Mouse (Mus musculus): ENCODE data around the gene Slc47a2. TPM values are rescaled to one million over a fixed set of nuclear protein-coding genes. Genes with fewer than 3 reads are reported as not detected.

The Slc47a2 gene
- total and polyA plus RNA-seq, 3 experiments = 0.15 to 0.25 TPM; not detected in 1

DNA sequence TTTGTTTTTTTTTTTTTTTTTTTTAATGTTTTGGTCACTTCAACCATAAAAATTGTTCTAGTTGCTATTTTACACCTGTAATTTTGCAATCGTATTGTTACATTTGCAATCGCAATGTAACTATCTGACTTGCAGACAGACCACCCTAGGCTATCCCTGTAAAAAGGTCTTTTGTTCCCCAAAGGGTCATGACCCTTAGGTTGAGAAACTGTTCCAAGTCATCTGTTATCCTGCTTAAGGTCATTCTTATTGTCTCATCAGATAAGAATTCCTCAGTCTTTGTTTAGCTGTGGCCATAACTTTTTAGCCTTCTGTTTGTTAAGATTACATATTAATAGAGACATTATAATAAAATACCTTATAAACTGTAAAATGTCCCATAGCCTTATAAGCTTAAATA lies 49.4 kb downstream of the Slc47a2 start:
- Histone ChIP-seq H3K4me3 (ENCODE audit: control insufficient read depth in 1 of 2, insufficient read depth in 1 of 2, low read depth in 2 of 2, low read length in 2 of 2) (no peak overlapping the region), H3K27ac (ENCODE audit: control insufficient read depth, low read depth, low read length) (no peak overlapping the region), H3K79me2 (ENCODE audit: control insufficient read depth, insufficient read depth, low read length, poor library complexity) (no peaks in the 10 kb centered on the region), H3K36me3 (ENCODE audit: control insufficient read depth in 1 of 2, insufficient read depth in 2 of 2, low read length in 2 of 2) (no peaks in the 10 kb centered on the region), H3K9me3 (replicated peaks; ENCODE audit: insufficient read depth, low read length) (no peaks in the 10 kb centered on the region), H3K4me1 (ENCODE audit: control insufficient read depth in 1 of 2, insufficient read depth in 2 of 2, low read length in 2 of 2) (no peaks in the 10 kb centered on the region), H3K27me3 (ENCODE audit: control insufficient read depth in 1 of 2, insufficient read depth in 2 of 2, low read length in 2 of 2) (peaks cover 8 to 10% of the 10 kb centered on the region in 2 experiments), H3K9ac (ENCODE audit: control insufficient read depth, low read depth, low read length, poor library complexity, severe bottlenecking) (no peak overlapping the region)
- DNase-seq (ENCODE audit: low read depth, low spot score) = no peak
- no peak for TF ChIP-seq TCF12 (IDR thresholded peaks at IDR 0.05; ENCODE audit: low read depth, low read length)
- no peak for TF ChIP-seq MAX (IDR thresholded peaks at IDR 0.05; ENCODE audit: low read length)
- no peak for TF ChIP-seq ZNF384 (IDR thresholded peaks at IDR 0.05; ENCODE audit: low read depth, low read length)
- TF ChIP-seq BHLHE40 (IDR thresholded peaks at IDR 0.05; ENCODE audit: borderline replicate concordance, low read depth, low read length) = no peak
- no peak for TF ChIP-seq ETS1 (IDR thresholded peaks at IDR 0.05; ENCODE audit: low read depth, low read length)
- no peak for TF ChIP-seq USF2 (IDR thresholded peaks at IDR 0.05; ENCODE audit: borderline replicate concordance in 1 of 2, insufficient read depth in 1 of 2, low read depth in 1 of 2, low read length in 2 of 2)
- no peak for TF ChIP-seq POLR2AphosphoS2 (IDR thresholded peaks at IDR 0.05; ENCODE audit: low read length)
- no peak for TF ChIP-seq NELFE (IDR thresholded peaks at IDR 0.05; ENCODE audit: low read depth, low read length)
- TF ChIP-seq UBTF (IDR thresholded peaks at IDR 0.05; ENCODE audit: borderline replicate concordance, insufficient read depth, low read depth, low read length) = no peak
- TF ChIP-seq EP300 (IDR thresholded peaks at IDR 0.05; ENCODE audit: low read depth in 1 of 2, low read length in 2 of 2) = no peak
- no peak for TF ChIP-seq KAT2A (conservative IDR thresholded peaks at IDR 0.05; ENCODE audit: low read depth, low read length)

DNA sequence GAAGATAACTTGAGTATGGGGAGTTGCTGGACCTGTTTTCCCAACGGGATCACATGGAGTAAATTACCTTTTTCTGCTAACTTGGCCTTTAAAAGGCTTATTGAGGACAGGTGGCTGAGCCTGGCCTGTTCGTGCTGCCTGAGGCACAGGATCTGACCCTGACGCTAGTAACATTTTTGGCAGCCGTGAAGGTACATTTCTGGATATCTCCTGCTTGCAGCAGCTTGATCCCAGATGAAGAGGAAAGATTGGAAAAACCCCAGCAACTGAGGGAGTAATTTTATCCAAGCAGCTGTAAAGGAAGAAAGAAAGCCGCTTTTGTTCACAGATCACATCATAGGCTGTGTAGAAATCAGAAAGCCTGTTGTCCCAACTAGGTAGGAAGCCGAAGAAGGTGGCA lies 58.3 kb downstream of the Slc47a2 start:
- H3K27me3 ChIP-seq (ENCODE audit: control insufficient read depth in 1 of 2, insufficient read depth in 2 of 2, low read length in 2 of 2) = no peaks in the 10 kb centered on the region; a peak in 3 of 4 replicates
- TF ChIP-seq TCF12 (IDR thresholded peaks at IDR 0.05; ENCODE audit: low read depth, low read length) (no peak), TAL1 (IDR thresholded peaks at IDR 0.05; ENCODE audit: low read length) (no peak), MXI1 (IDR thresholded peaks at IDR 0.05; ENCODE audit: low read depth, low read length) (no peak), MYB (IDR thresholded peaks at IDR 0.05; ENCODE audit: low read depth, low read length) (no peak)
- DNase-seq (ENCODE audit: low read depth, low spot score) = no peak
- no peaks in the 10 kb centered on the region for H3K79me2 ChIP-seq (ENCODE audit: control insufficient read depth, insufficient read depth, low read length, poor library complexity)
- peaks cover 4% of the 10 kb centered on the region in 2 experiments; a peak in 1 of 4 replicates for H3K4me1 ChIP-seq (ENCODE audit: control insufficient read depth in 1 of 2, insufficient read depth in 2 of 2, low read length in 2 of 2)
- no peak overlapping the region for H3K27ac ChIP-seq (ENCODE audit: control insufficient read depth, low read depth, low read length)
- H3K9ac ChIP-seq (ENCODE audit: control insufficient read depth, low read depth, low read length, poor library complexity, severe bottlenecking) = no peak overlapping the region
- H3K4me3 ChIP-seq (ENCODE audit: control insufficient read depth in 1 of 2, insufficient read depth in 1 of 2, low read depth in 2 of 2, low read length in 2 of 2) = no peak overlapping the region
- no peaks in the 10 kb centered on the region for H3K9me3 ChIP-seq (replicated peaks; ENCODE audit: insufficient read depth, low read length)
- H3K36me3 ChIP-seq (ENCODE audit: control insufficient read depth in 1 of 2, insufficient read depth in 2 of 2, low read length in 2 of 2) = peaks cover 0 to 3% of the 10 kb centered on the region in 2 experiments; a peak in 1 of 4 replicates

Data from MEL (cell line).